Mouse (Mus musculus) adipocyte (in vitro differentiated cells): ENCODE results near the gene Tmigd1.
"Not testable (repeated sequence)": the region's sequence is repeated elsewhere in the genome, so short reads cannot be mapped to it uniquely, and the experiment has no call there.

ENCODE experiments used
- DNase-seq: peaks from one replicate; pipeline ENCODE4 v3.0.0-alpha.2; 2016; ENCODE audit warnings: low spot score

The Tmigd1 gene

DNA sequence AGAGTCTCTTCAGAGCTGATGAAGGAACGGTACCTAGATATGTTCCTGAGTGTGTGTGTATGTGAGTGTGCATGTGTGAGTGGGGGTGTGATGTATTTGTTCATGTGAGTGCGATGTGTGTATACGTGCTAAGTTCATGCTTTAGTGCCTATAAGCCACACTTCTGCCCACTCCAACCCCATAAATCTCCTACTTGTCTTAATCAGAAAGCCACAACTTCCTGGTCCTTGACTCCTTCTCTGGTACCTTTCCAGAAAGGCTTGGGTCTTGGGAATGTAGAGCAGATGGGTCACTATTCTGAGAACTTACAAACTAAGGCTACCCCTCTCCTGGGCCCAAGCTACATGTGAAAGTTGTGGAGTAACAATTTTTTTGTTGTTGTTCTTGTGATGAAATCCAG lies 3.2 kb upstream of the Tmigd1 start:
- DNase-seq, result peak; percentile 42

DNA sequence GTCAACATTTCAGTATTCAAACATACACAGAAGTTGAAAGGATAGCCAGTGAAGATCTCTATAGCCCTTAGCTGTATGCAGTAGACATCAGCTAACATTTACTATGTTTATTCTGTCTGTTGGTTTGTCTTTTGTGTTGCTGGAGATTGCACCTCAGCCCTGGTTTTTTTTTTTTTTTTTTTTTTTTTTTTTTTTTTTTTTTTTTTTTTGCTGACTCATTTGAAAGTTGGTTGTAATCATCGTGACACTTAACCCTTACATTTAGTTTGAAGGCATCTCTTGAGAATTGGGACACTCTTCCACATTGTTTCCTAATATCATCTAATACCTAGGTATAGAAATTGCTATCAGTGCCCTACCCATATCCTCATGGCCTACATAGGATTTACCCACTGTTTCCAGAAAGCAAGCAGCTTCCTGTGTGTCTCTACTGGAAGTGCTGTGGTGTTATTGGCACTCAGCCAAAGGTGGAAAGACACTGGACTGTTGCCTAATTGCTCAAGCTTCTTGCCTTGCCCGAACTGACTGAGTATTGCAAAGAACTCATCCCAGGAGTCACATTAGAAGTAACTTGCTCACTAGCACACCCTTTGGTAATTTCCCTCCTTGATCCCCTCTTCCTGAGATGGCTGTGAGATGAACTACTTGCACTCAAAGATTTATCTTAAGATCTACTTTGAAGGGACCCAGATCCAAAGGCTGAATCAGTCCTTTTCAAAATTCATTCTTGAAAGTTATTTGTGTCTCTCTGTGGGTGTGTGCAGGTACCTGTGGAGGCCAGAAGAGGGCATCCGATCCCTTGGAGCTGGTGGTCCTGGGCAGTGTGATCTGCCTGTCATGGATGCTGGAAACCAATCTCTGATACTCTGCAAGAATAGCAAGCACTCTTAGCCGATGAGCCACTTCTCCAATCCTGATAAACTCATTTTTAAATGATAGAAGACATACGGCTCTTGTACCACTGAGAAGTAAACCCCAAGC lies 1.9 kb upstream of the Tmigd1 start:
- DNase-seq, result peak; percentile 94

DNA sequence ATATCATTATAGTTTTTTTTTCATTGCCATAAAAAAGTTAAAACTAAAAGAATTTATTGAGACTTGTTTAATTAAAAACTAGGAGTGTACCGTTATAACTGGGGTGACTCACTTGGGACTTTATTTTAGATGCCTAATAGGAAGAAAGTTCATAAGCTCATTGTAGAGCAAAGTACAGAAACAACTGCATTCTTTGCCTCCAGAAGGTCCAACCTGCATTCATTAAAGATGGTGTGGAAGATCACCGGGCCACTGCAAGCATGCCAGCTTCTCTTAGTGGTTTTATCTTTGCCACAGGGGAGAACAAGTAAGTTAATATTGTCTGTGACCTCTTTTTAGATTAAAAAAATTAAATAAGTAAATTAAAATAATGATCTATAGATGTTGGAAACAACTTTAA lies 2.4 kb downstream of the Tmigd1 start:
- DNase-seq, result no peak

DNA sequence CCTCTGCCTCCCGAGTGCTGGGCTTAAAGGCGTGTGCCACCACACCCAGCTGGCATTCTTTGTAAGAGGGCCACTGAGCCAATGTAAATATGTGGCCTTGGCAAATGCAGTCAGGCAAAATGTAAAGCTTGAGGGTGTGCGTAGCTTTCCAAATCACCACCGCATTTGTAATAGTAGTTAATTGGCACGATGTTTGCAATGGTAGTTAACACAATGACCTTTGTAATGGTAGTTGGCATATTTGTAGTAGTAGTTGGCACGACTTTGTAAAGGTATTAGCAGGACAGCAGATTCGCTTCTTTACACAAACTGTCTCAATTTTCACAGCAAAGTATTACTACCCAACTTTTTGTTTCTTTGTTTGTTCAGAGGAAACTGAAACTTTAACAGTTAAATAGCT lies 6.7 kb downstream of the Tmigd1 start:
- DNase-seq, result no peak

DNA sequence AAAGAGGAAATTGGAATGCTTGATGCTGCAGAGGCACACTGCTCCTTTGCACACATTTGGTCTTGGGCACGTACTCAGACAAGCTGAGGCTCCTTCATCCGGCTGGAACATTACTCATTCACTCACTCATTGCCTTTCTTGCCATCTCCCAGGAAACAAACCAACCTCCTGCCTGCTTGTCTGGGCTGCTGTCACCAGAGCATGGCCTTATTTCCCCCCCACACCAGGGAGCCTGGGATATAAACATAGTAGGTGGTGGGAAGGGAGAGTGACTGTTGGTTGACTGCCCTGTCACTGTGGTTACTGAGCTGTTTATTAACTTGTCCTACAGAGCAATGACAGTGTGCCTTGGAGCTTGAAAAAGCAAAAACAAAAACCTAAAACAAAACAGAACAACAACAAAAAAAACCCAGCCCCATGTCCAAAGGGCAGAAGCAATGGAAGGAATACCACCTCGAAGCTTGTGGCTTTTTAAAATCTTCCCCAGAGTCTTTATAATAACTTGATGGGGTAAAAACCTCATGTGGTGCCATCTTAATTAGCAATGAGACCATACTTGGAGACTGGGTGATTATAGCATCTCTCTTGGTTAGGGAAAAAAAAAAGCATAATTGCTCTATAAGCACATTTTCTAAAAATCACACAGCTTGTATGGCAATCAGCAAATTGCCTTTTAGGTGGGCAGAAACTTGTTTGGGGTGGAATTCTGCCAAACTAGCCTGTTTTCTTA lies 9.5 kb downstream of the Tmigd1 start:
- DNase-seq, result peak; percentile 90

DNA sequence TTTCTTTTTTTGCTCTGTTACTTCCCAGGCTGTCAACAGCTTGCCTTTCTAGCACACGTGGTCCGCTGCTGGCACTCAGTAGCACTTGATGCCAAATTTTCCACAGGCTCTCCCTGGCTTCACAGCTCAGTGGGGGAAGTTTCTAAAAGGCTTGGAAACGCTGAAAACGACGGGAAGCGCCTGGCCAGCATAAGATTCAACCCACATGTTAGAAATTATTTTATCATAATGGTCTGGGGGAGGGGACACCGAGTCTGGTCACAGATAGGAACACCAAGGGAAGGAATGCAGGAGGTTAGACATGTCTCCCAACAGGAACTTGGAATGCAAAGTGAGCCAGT lies 10.1 kb downstream of the Tmigd1 start:
- peak; percentile 90 for DNase-seq

DNA sequence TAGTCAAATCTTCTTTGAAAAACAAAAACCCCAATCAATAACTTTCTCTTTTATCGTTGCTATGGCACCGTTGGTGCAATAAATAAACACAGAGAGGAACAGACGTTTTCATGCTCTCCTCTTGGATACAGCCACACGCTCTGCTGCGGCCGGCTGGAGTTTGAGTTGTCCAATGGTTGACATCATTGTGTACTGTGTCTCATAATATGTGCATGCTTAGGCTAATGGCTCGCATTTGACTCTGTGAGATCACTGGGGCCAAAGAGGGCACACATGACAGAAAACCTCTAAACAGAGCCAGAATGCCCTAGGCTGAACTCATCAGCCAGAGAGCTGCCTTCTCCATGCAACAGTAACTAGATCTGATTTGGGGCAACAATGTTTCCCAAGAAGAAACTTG lies 12.4 kb downstream of the Tmigd1 start:
- DNase-seq, result peak; percentile 73

DNA sequence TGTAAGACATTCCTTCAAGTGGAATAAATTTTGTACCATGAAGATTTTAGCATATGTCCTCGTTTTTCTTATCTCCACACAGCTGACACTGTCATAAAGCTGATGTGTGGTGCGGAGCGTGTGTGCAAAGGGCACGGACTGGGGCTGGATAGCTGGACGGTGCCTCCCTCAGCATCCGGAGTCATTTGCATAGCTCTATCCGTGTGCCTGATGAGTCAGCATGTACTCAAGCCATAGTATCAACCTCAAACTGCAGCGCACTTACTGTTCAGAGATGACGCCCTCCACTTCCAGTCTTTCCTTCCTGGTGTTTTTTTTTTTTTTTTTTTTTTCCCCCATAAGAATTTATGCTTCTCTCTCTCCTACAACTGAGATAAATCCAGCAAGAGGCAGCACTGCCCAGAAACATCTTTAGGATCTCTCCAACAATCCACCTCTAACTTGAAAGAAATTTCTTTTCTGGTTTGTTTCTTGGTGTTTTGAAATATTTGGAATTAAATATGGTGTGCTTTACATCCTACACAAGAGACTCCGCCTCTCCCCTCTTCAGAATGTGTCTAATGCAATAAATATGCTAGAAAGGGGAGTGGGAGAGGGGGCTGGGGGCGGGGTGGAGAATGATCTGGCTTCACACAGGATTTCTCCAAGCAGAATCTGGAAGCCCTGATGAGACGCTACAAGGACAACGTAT lies 14.7 kb downstream of the Tmigd1 start:
- peak; percentile 55 for DNase-seq

DNA sequence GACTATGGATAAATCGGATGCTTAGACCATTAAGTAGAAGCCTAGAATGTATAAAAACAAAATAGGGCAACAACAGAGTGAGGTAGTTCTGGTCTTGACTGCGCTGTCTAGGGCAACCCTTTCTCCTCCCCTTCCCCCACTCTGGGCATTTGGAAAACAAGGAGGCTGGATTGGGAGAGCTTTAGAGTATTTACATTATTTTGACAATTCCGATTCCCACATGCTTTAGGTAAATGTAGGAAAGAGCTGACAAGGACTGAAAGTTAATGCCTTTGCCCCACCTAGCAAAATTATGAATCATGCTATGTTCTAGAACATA lies 15.2 kb downstream of the Tmigd1 start:
- DNase-seq, result no peak

DNA sequence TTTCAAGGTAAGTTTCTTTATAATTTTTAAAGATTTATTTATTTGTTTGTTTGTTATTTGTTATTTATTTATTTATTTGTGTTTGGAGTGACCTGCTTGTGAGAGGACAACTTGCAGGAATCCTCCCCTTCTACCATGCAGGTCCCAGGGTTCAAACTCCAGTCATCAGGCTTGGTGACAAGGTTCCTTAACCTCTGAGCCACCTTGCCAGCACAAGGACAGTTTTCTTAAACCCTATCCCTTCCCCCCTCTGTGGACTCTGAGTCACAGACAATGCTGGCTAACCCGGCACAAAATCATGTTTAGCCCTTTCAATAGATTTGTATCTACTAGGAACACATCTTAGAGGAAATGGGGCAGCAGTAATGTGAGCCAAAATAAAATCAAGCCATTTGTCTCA lies 18.6 kb downstream of the Tmigd1 start:
- DNase-seq, result no peak

DNA sequence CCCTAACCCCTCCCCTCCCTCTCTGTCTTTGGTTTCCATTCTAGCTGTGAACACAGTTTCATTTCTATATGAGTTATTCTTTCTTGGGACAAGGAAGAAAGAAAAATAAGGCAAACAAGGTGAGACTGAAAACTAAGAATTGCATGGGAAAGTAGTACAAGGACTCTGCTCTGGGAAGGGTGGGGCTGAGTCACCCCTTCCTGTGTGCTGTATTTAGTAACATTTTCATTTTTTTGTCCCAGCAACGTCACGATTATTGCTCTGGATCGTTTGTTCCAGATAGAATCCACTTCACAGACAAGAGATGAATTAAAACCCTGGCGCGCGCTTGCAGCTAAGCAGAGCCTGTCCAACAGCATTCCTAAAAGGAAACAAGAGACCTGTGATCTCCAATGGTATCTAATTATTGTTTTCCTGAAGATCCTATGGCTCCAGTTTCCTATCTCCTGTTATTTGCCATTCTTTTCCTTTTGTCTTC lies 22.8 kb downstream of the Tmigd1 start, which contains the start of gene Blmh:
TSS of gene Blmh (plus strand) at position 51 of the 478 bp plus-strand sequence.
- DNase-seq, result no peak

DNA sequence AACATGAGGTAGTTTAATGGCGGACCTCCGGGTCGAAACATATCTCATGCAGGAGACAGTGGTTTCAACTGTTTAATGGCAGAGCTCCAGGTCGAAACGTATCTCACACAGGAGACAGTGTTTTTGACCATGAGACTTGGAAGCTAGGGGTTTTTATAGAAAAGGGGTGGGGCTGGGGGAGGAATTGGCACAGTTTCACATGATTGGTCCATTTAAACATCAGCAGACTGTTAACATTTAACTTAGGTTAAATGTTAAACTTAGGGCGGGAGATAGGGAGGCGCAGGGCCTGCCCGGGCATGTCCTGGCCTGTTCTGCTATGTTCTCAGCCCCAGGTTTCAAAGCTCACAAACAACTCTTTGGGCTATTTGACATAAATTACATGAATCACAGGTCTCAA lies 26.6 kb downstream of the Tmigd1 start:
- not testable (repeated sequence) for DNase-seq

DNA sequence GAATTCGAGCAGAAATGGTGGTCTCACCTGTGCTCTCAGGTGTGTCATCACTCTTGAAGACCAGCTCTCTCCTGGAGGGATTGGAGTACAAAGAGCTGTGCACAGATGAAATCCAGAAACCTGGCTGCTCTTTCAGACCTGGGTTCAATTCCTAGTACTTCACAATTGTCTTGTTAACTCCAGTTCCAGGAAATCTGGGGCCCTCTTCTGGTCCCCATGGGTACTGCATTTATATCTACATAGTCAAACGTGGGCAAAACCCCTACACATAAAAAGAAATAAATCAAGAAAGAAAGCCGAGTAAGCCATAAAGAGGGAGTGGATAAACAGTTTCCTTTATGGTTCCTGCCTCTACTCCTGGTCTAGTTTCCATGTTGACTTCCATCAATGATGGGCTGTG lies 31.2 kb downstream of the Tmigd1 start:
- no peak for DNase-seq

DNA sequence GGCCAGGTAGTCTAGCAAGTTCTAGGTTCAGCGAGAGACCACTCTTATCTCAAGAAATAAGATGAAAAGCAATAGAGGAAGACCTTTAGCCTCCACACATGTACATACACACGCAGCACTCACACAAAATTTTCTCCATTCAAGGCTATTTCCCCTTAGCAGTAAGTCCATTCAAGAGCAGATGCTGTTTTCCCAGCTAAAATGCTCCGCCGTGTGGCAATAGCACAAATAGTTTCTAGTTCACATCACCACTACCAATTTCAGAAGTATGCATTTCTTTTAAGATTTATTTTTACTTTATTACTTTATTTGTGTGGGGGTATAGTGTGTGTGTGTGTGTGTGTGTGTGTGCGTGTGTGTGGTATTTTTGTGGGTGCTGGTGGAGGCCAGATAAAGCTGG lies 34.6 kb downstream of the Tmigd1 start:
- peak; percentile 63 for DNase-seq

DNA sequence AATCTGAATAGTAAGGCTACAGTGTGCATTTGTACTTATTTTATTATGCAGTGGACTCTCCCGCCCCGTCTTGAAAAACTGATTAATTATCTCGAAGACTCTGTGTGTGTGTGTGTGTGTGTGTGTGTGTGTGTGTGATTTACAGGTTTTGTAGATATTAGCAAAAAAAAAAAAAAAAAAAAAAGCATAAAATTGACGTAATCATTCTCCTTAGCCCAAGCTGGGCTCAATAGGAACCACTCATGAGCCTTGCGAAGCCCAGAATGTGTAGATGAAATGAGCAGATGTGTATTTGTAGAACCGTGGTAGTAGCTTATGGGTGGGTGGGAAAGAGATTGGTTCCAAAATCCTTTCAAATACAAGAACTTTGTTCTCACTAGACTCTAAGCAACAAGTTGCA lies 42.9 kb downstream of the Tmigd1 start:
- no peak for DNase-seq

DNA sequence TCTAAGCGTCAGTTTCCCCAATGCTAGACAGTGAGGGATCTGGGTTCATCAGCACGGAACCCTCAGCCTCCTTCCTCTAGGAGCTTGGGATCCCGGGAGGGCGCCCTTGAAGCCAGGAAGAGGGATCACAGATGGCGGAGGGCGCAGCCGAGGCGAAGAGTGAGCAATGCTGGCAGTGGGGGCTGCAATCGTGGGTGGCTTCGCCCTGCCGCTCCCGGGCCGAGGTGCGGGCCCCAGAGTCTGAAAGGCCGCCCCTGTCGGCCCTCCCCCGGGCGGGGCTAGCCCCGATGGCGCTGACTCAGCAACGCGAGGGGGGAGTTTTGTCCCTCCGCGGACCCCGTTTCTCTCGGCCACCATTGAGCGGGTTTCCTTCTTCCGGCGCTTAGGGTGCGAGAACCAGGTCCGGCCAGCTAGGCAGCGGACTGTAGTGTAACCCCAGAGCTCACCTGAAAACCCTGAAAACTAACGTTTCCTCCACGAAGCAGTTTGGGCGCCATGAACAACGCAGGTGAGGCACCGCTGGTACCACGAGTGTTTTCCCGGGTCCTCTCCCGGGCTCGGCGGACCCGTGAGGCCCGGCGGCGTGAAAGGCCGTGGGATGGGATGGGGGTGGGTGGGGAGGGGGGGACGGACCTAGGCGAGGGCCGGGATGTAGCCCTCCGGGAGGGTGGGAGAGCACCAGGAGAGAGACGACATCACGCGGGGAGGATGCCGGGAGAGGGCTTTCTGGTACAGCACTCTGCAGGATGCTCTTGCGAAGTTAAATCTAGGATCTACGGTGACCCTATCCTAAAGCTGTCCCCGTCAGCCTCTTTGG lies 43.6 kb downstream of the Tmigd1 start:
- DNase-seq, result peak; percentile 82

DNA sequence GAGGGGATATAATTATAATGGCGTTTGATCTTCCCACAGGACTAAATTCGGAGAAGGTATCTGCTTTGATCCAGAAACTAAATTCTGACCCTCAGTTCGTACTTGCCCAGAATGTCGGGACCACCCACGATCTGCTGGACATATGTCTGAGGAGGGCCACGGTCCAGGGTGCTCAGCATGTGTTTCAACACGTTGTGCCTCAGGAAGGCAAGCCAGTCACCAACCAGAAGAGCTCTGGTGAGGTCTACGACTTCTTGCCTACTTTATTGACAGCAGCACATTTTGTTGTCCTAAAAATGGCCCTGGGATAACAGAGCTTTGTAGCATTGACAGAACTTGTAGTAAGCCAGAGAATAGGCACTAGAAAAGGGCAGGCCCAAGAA lies 44.2 kb downstream of the Tmigd1 start:
- peak; percentile 62 for DNase-seq

DNA sequence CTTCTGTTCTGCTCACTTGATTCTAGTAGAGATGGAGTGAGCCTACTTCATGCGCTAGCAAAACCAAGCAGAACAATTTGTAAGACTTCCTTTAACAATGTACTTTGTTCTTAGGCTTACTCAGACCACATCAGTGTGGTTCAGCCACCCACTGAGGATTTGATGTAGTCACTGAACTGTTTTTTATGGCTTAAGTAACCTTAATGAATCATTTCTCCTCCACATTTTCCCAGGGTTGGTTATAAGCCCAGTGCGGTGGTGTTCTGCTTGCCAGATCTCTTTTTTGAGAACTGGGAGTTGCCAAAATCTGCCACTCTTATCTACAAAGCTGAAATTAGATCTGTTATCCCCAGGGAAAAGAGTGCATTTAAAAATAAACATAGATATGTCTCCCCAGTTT lies 51.6 kb downstream of the Tmigd1 start:
- peak; percentile 72 for DNase-seq

DNA sequence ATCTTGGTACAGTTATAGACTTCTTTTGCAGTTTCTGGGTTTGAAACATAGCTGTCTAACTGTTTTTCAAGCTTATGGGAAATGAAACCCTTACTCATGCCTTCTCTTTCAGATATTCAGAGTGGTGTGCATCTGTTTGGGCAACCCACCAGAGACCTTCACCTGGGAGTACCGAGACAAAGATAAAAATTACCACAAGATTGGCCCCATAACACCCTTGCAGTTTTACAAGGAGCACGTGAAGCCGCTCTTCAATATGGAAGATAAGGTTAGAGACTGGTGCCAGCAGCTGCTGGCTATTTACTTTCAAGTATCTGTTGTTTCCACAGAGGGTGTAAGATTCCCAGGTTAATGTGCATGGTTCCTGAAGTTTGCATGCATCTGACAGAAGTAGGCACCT lies 63.7 kb downstream of the Tmigd1 start:
- DNase-seq, result no peak
